Mouse (Mus musculus) layer of hippocampus, postnatal 36 days (tissue): Measurements from ENCODE around the gene Slc19a2. TPM values are rescaled to one million over a fixed set of nuclear protein-coding genes. Genes with fewer than 3 reads are reported as not detected.
A peak's percentile ranks its signal among the peaks of the same experiment; 100 is the strongest.

ENCODE experiments used
- DNase-seq, 2 experiments: peaks; one replicate each; pipeline ENCODE4 v3.0.0; 2022
- total RNA-seq, 2 experiments: library from RNA; stranded (reverse); gene quantifications; 2 replicates each; pipeline ENCODE4 v1.2.3; 2021

Gene Slc19a2
- total RNA-seq, 2 experiments from 2014 or later, result 12.8 to 15.6 TPM

DNA sequence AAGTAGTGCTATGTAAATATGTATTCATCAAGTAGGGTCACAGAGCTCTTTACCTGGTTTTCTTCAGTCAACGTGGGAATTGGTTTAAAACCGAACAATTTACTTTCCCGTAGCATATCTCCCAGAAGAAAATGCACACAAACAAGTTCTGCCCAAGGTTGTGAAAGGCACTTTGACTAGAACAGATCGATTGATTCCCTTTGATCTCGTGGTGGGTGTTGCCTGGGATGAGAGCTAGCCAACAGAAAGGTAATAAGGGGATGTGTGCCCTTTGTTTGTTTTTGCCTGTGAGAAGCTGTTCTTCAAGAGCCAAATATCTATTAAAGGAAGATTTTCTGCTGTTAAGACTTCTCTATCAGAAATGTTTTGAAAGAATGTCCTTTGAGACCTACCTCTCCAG lies 3.7 kb downstream of the Slc19a2 start:
- DNase-seq, result no peak

GRCm38 (mm10) chr1:164254836-164255235 lies 6.0 kb downstream of the Slc19a2 start:
- DNase-seq, result no peak

DNA sequence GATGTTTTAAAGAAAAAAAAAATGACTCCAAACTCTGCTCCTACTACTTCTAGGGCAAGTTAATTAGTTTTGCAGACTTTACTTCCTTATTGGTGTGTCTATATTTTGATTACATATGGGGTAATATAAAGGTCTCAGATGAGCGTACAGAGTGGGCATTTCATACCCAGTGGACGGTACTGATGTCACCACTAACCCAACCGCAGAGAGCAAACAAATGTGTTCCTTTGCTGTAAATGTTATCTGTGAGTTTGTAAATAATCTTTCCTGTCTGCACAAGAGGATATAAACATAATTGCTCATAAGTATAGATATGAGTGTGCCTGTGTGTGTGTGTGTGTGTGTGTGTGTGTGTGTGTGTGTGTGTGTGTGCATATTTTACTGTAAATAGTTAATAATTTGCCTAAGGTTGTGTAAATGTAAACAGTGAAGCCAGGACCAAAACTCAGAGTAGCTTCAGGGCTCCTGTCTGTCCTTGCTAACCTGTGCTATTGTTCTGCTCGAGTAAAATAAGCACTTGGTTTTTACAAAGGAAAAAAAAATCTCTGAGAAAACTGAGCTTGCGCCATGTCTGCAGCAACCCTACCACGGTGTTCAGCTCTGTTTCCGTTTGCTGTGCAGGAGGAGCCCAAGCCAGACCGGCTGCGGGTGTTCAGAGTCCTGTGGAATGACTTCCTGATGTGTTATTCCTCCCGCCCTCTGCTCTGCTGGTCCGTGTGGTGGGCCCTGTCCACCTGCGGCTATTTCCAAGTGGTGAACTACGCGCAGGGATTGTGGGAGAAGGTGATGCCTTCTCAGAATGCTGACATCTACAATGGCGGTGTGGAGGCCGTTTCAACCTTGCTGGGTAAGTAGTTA lies 11.6 kb downstream of the Slc19a2 start:
- DNase-seq, result no peak

DNA sequence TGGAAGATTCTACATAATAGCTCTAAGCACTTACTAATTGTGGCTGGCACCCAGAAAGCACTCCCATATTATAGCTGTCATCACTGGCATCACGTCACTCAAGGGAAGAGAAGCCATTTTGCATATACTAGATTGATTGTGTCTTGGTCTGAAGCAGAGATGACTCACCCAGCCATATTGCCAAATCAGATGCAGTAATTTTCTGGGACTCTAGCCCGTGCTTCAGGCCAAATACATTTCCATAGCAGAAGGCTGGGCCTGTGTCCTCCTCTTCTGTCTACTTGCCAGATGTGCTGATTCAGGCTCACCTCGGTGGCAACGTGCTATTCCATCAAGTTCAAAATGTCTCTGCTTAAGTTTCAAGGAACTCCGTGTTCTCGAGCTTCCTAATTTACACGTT lies 12.7 kb downstream of the Slc19a2 start:
- DNase-seq, result no peak

- no peak for DNase-seq
Measured at GRCm38 (mm10) chr1:164270941-164271340, 22.1 kb downstream of the Slc19a2 start.

DNA sequence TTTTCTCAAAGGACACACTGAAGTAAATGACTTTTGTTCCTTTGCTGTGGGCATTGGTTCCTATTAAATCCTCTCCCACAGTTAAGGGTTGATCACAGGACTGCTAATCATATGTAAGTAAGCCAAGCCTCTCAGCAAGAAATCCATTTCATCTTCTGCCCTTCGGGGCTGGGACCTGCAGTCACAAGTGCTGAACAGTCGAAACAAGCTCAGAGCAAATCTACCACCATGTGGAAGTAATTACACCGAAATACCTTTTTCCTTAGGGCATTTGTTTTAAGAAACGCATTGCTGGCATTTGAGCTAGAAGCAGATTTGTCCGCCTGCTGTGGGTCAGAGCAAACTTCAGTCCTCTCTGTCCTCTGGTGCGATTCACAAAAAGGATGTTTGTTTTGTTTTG lies 24.8 kb downstream of the Slc19a2 start:
- no peak for DNase-seq

DNA sequence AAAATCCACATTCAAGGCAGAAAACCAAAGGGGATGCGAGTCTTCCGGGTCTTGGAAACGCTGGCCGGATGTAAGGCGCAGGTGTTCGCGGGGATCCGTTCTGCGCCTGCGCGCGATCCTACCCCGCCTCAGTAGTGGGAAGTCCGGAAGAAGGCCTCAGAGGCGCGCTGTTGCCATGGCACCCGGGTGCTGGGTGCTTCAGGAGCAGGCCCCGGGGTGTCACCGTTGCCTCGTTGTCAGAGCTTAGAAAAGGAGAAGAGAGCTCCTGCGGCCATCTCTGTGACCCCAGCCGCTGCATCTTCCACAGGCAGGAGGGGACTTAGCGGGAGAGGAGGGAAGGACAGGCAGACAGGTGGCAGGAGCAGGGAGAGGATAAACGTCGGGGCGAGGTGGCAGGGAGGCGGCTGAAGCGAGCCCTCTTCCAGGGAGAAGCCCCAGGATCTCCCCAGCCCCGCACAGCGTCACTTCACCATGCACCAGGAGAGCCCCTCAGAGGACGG lies 26.7 kb downstream of the Slc19a2 start, which contains the start of gene Ccdc181:
Ccdc181 (plus strand) TSS at position 131 of the 500 bp plus-strand sequence.
- peak; percentile 89 to 94 for DNase-seq

DNA sequence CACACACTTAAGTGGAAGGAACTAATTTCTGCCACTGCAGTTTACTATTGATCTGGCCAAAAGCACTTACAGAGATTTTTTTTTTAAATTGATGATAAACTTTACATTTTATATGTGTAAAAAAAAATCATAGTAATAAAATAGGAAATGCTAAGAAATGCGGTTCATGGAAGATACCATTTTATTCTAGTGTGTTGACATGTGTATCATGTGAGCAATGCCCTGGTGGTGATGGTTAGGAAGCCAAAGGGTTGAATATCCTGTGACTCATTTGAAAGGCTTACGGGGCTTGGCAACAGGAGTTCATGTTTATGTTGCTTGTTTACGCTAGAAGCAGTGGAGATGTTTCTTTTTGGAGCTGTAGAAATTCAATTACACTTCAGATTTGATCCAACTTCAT lies 27.7 kb downstream of the Slc19a2 start:
- no peak for DNase-seq

GRCm38 (mm10) chr1:164279332-164279731 lies 30.5 kb downstream of the Slc19a2 start:
- no peak for DNase-seq

GRCm38 (mm10) chr1:164284007-164284406 lies 35.2 kb downstream of the Slc19a2 start:
- no peak for DNase-seq

GRCm38 (mm10) chr1:164287406-164287805 lies 38.6 kb downstream of the Slc19a2 start:
- no peak for DNase-seq

DNA sequence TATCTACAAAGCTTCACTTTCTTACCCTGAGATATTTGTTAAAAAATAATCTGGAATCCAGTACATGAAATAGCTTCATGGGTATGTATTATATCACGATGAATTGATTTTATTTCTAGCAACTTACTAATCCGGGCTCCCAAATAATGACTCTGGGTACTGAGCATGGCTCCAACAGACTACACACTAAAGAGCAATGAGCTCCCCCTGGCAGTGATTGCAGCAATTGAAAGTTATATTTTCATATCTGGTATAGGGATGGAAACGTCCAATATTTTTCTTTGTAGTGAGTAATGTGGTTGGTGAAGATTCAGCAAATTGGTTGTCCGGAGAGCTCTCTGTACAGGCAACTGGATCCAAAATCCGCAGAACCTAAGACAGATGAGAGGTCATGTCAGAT lies 43.2 kb downstream of the Slc19a2 start:
- DNase-seq, result no peak

DNA sequence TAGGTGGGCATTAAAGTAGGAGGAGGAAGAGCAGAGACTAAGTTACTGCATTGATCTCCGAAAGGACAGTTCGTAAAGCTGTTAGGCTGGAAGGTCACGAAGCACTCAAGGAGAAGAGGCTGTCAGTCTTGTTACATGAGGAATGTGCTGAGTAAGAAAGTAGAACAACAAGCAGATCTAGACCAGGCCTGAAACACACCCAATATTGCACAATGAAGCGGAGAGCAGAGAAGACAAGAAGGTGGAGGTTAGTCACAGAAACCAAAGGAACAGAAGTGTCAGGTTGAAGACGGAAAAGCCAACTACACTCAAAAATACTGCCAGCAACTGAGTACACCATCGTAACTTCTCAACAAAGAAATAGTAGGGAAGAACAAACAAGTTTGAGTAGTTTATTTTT lies 45.2 kb downstream of the Slc19a2 start:
- DNase-seq, result no peak

DNA sequence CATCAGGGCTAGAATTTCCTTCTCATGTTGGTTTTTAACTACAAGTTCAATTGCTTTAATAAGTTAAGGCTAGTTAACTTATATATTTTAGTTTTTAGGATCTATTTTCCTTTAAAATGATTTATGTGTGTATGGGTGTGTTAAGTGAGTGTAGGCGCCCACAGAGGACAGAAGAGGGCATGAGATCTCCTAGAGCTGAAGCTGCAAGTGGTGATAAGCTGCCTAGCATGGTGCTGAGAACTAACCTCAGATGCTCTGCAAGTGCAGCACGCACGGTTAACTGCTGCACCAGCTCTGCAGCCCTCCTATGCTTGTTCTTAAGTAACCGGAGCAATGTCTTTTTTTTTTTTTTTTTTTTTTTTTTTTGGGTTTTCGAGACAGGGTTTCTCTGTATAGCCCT lies 47.6 kb downstream of the Slc19a2 start:
- DNase-seq, result no peak

DNA sequence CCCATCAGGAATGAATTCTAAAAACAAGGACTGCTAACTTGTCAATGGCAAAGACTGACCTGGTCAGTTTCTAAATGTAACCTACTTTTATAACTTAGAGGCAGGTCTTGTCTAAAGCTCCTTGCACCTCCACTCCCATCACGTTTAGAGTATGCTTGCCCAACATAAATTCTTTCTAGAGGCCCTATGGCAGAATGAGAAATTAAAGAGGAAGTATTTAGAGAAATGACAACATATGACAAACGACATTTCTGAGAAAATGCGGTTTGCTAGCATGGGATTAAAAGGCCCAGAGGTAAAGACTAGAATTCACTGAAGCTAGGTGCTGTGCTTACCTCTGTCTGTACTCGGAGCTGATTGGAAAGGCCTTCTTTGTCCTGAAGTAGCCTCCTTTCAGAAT lies 53.1 kb downstream of the Slc19a2 start:
- DNase-seq, result no peak

- no peak for DNase-seq
Measured at GRCm38 (mm10) chr1:164303821-164304220, 55.0 kb downstream of the Slc19a2 start, which contains the start of gene Nme7. TSS of gene Nme7 (plus strand) at chr1:164304121.

- DNase-seq, result peak; percentile 93 to 94
Measured at GRCm38 (mm10) chr1:164307124-164307751, 58.4 kb downstream of the Slc19a2 start, which contains the start of gene Blzf1. TSS of gene Blzf1 (minus strand) at chr1:164307489.

- no peak for DNase-seq
Measured at GRCm38 (mm10) chr1:164307922-164308321, 59.1 kb downstream of the Slc19a2 start.

DNA sequence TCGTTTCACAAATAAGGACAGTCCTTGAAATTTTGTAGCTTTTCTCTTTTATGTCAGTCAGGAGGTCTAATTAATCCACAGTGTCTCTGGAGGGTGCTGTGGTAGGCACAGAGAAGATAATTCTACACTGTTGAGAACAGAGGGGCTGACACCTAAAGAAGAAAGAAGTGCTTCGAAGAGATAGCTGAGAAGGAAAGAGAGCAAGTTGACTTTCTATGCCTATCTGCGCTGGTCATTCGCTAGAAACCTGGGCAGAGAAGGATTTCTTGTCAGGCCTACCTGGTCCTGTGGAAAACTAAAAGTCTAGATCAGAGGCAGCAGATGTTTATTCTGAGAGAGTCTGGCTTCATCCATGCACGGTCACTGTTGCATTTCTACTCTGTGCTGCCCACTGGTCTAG lies 65.2 kb downstream of the Slc19a2 start:
- no peak for DNase-seq
